Mouse (Mus musculus) bone marrow, adult 2 months (tissue): ENCODE measurements around the gene Cog2.

Source experiments
- CTCF ChIP-seq: fragments of 200-500 bp; IDR thresholded peaks from 2 replicates; pipeline ENCODE4 v1.5.1; 2011; ENCODE audit warnings: low read length, control low read depth; ENCODE audit not compliant: control insufficient read depth, insufficient read depth
- POLR2A ChIP-seq: fragments of 200-500 bp; IDR thresholded peaks from 2 replicates; pipeline ENCODE4 v1.6.1; 2011; ENCODE audit warnings: low read depth, mild to moderate bottlenecking, control low read depth, low read length, borderline replicate concordance; ENCODE audit not compliant: control insufficient read depth

DNA sequence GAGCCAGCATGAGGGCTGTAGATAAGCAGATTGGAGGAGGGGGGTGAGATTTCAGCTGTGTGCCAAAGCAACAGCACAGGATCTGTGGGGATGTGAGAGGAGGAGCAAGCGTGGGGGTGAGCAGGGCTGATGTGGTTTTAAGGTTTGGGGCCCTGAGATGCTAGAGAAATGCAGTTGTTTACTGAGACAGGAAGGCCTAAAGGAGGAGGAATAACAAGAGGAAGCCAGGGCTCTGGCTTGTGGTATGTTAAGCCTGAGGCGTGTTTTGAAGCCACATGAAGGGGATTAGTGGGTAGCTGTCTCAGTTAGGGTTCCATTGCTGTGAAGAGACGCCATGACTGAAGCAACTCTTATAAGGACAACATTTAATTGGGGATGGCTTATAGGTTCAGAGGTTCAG lies 11.4 kb upstream of the Cog2 start:
- no peak for TF ChIP-seq POLR2A
- no peak for TF ChIP-seq CTCF
